ENCODE assay signal across 31 mouse cellular contexts in the genomic region with DNA sequence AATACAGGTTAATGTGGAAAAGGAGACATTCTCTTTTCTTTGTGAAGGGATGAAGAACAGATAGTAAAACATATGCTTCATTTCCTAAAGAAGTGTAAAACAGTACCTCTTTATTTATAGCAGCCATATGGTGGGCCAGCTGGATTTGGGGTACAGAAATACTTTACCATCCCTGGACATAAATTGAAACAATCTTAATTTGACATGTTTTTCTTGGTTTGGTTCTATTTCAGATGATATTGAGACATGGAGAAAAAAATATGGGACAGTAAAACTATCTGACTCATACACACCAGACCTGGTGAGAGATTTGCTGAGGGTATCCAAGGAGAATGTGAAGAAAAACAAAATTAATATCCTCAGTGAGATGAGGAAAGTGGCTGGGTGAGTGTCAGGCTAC. TPM values are rescaled to one million over a fixed set of nuclear protein-coding genes. Genes with fewer than 3 reads are reported as not detected.
DNase-seq lines count a peak whose midpoint lies in the region; ATAC-seq and TF ChIP-seq lines count a peak whose summit lies in the region.
"Had no signal": no experiment of that assay in that cellular context is flagged by ENCODE, and none has a peak within 500 bp of the region (broad histone marks: within the 10 kb centered on the region; RNA-seq: fewer than 3 reads in every experiment).

No protein-coding gene starts in this region.

- ATAC-seq in forebrain, postnatal 0 days, result peak; percentile 42
- ATAC-seq in forebrain, embryonic 15.5 days (replicated peaks), result no peak
- ATAC-seq in intestine, embryonic 16.5 days, result no peak
- ATAC-seq: forebrain, embryonic 13.5 days; midbrain, embryonic 13.5 days had no signal

- no peak overlapping the region for H3K4me3 ChIP-seq in forebrain, postnatal 0 days (ENCODE audit: low read depth, low read length)
- H3K4me3 ChIP-seq in forebrain, embryonic 15.5 days, result no peak overlapping the region
- H3K4me3 ChIP-seq in intestine, embryonic 16.5 days (ENCODE audit: low read length), result no peak overlapping the region
- H3K4me3 ChIP-seq in embryonic facial prominence, embryonic 10.5 days, result no peak overlapping the region
- H3K4me3 ChIP-seq: forebrain, embryonic 13.5 days; hindbrain, embryonic 15.5 days; layer of hippocampus, adult 2 months; liver, embryonic 13.5 days; midbrain, embryonic 13.5 days; neural tube, embryonic 13.5 days had no signal

- no peak overlapping the region for H3K4me2 ChIP-seq in forebrain, postnatal 0 days (ENCODE audit: low read depth)
- H3K4me2 ChIP-seq in forebrain, embryonic 15.5 days (replicated peaks), result no peak overlapping the region
- H3K4me2 ChIP-seq in intestine, embryonic 16.5 days (ENCODE audit: low read depth, low read length), result no peak overlapping the region
- H3K4me2 ChIP-seq: forebrain, embryonic 13.5 days; hindbrain, embryonic 15.5 days; liver, embryonic 13.5 days; midbrain, embryonic 13.5 days; neural tube, embryonic 13.5 days had no signal

- no peak for TF ChIP-seq CTCF in forebrain, postnatal 0 days (IDR thresholded peaks at IDR 0.05; ENCODE audit: low read depth)

- H3K9ac ChIP-seq in forebrain, postnatal 0 days, result no peak overlapping the region
- no peak overlapping the region for H3K9ac ChIP-seq in forebrain, embryonic 15.5 days (replicated peaks)
- H3K9ac ChIP-seq in intestine, embryonic 16.5 days (ENCODE audit: low read depth, low read length), result no peak overlapping the region
- H3K9ac ChIP-seq: forebrain, embryonic 13.5 days; hindbrain, embryonic 15.5 days; liver, embryonic 13.5 days; midbrain, embryonic 13.5 days; neural tube, embryonic 13.5 days had no signal

- no peaks in the 10 kb centered on the region for H3K4me1 ChIP-seq in forebrain, postnatal 0 days (ENCODE audit: insufficient read depth)
- no peaks in the 10 kb centered on the region for H3K4me1 ChIP-seq in forebrain, embryonic 15.5 days
- no peaks in the 10 kb centered on the region for H3K4me1 ChIP-seq in intestine, embryonic 16.5 days (ENCODE audit: control insufficient read depth, insufficient read depth, low read length)
- no peaks in the 10 kb centered on the region for H3K4me1 ChIP-seq in embryonic facial prominence, embryonic 10.5 days
- H3K4me1 ChIP-seq: forebrain, embryonic 13.5 days; hindbrain, embryonic 15.5 days; liver, embryonic 13.5 days; midbrain, embryonic 13.5 days; neural tube, embryonic 13.5 days had no signal

- H3K9me3 ChIP-seq in forebrain, postnatal 0 days (ENCODE audit: low read length), result 0 out of 2 replicates have a peak, but pooled peaks cover 5% of the 10 kb centered on the region
- H3K9me3 ChIP-seq in forebrain, embryonic 15.5 days, result no peaks in the 10 kb centered on the region
- no peaks in the 10 kb centered on the region for H3K9me3 ChIP-seq in intestine, embryonic 16.5 days (ENCODE audit: control insufficient read depth, low read length)
- H3K9me3 ChIP-seq in embryonic facial prominence, embryonic 10.5 days, result peaks cover 14% of the 10 kb centered on the region; the same call in 1 of the 2 replicates
- H3K9me3 ChIP-seq: forebrain, embryonic 13.5 days; hindbrain, embryonic 15.5 days; liver, embryonic 13.5 days; midbrain, embryonic 13.5 days had no signal

- intact Hi-C loops in left cerebral cortex, postnatal 36 days (cut with DNase I), result no loop called here

- H3K27me3 ChIP-seq in forebrain, postnatal 0 days (ENCODE audit: insufficient read depth, low read length), result no peaks in the 10 kb centered on the region
- no peaks in the 10 kb centered on the region for H3K27me3 ChIP-seq in forebrain, embryonic 15.5 days
- H3K27me3 ChIP-seq in intestine, embryonic 16.5 days (replicated peaks; ENCODE audit: control insufficient read depth, insufficient read depth, low read length), result no peaks in the 10 kb centered on the region
- no peaks in the 10 kb centered on the region for H3K27me3 ChIP-seq in embryonic facial prominence, embryonic 10.5 days (replicated peaks; ENCODE audit: low read depth, poor library complexity, severe bottlenecking)
- H3K27me3 ChIP-seq: forebrain, embryonic 13.5 days; hindbrain, embryonic 15.5 days; liver, embryonic 13.5 days; midbrain, embryonic 13.5 days; neural tube, embryonic 13.5 days had no signal

- peak; percentile 10 for DNase-seq in forebrain, postnatal 0 days
- peak; percentile 23 to 80 for DNase-seq in frontal cortex, postnatal 36 days (ENCODE audit: low spot score in 2 of 2)
- DNase-seq in left cerebral cortex, postnatal 36 days (ENCODE audit: low spot score in 2 of 2), result peak; percentile 42 to 45
- DNase-seq in right cerebral cortex, postnatal 36 days (ENCODE audit: low spot score in 2 of 2), result peak; percentile 17 to 63
- DNase-seq in embryonic facial prominence, embryonic 10.5 days (ENCODE audit: low spot score), result no peak
- DNase-seq in cerebellum, adult 18-20 months, result no peak
- DNase-seq: adrenal gland, postnatal 36 days; cerebellum, adult 2 months; cerebellum, postnatal 25 days; embryo, embryonic 11 days; heart, postnatal 4 days; kidney, adult 9 months; kidney, postnatal 14 days; liver, embryonic 13.5 days; lung, adult 2 months; lung, postnatal 14 days; retina, postnatal 1 day; thymus, postnatal 25 days had no signal

- H3K36me3 ChIP-seq in forebrain, postnatal 0 days (ENCODE audit: insufficient read depth), result no peaks in the 10 kb centered on the region
- peaks cover 36% of the 10 kb centered on the region for H3K36me3 ChIP-seq in forebrain, embryonic 15.5 days
- H3K36me3 ChIP-seq in intestine, embryonic 16.5 days (ENCODE audit: control insufficient read depth, insufficient read depth, low read length), result peaks cover 6% of the 10 kb centered on the region
- H3K36me3 ChIP-seq in embryonic facial prominence, embryonic 10.5 days (replicated peaks), result peaks cover 75% of the 10 kb centered on the region

- no peak overlapping the region for H3K27ac ChIP-seq in forebrain, postnatal 0 days (ENCODE audit: low read depth, low read length)
- no peak overlapping the region for H3K27ac ChIP-seq in forebrain, embryonic 15.5 days (replicated peaks)
- H3K27ac ChIP-seq in intestine, embryonic 16.5 days (ENCODE audit: low read length), result no peak overlapping the region
- H3K27ac ChIP-seq in embryonic facial prominence, embryonic 10.5 days (replicated peaks), result no peak overlapping the region
- H3K27ac ChIP-seq: forebrain, embryonic 13.5 days; hindbrain, embryonic 15.5 days; layer of hippocampus, adult 2 months; liver, embryonic 13.5 days; midbrain, embryonic 13.5 days; neural tube, embryonic 13.5 days had no signal

RNA-seq across cellular contexts. Expression of a gene that starts 31.5 kb away (rescaled TPM):
- 0.46 and 0.48 TPM in 2 replicates for total RNA-seq in forebrain, postnatal 0 days (2014; rRNA removed)
- 0.13 TPM in 1 of 2 replicates, not detected in the other for polyA plus RNA-seq in forebrain, postnatal 0 days (2015; fragmentation: Nextera tagmentation; extraction: Ambion mirVana)
- 0.61 and 0.65 TPM in 2 replicates for polyA plus RNA-seq in forebrain, embryonic 15.5 days (2015; fragmentation: Nextera tagmentation; extraction: Ambion mirVana)
- total RNA-seq in left cerebral cortex, postnatal 36 days (2021), result under 1 TPM; 0.25 to 0.43 TPM
- polyA plus RNA-seq in intestine, embryonic 16.5 days (2015; fragmentation: Nextera tagmentation; extraction: Ambion mirVana), result 0.57 and 0.71 TPM in 2 replicates
- 1.8 and 1.9 TPM in 2 replicates for polyA plus RNA-seq in embryonic facial prominence, embryonic 10.5 days (2016; fragmentation: Nextera tagmentation; extraction: Ambion mirVana)
- total RNA-seq: gastrocnemius, adult 18-20 months had no signal

RNA-seq across cellular contexts. Expression of a gene that starts 42.0 kb away (rescaled TPM):
- not detected in 2 replicates for total RNA-seq in forebrain, postnatal 0 days (2014; rRNA removed)
- polyA plus RNA-seq in forebrain, postnatal 0 days (2015; fragmentation: Nextera tagmentation; extraction: Ambion mirVana), result not detected in 2 replicates
- polyA plus RNA-seq in forebrain, embryonic 15.5 days (2015; fragmentation: Nextera tagmentation; extraction: Ambion mirVana), result 0.09 TPM in 1 of 2 replicates, not detected in the other
- total RNA-seq in left cerebral cortex, postnatal 36 days (2021), result under 1 TPM; 0.35 to 0.66 TPM
- polyA plus RNA-seq in intestine, embryonic 16.5 days (2015; fragmentation: Nextera tagmentation; extraction: Ambion mirVana), result not detected in 2 replicates
- polyA plus RNA-seq in embryonic facial prominence, embryonic 10.5 days (2016; fragmentation: Nextera tagmentation; extraction: Ambion mirVana), result not detected in 2 replicates
- total RNA-seq: adrenal gland, postnatal 36 days; gastrocnemius, adult 18-20 months; megakaryocyte, adult 5-6 weeks had no signal
- polyA plus RNA-seq: embryonic facial prominence, embryonic 14.5 days; heart, embryonic 16.5 days; intestine, embryonic 14.5 days; liver, embryonic 13.5 days; lung, adult 2 months; spleen, adult 2 months had no signal

Comparison
In these comparisons a context has a peak if more than half of its experiments do, and no peak if none do; other contexts are left out.
1. DNase-seq: peak in forebrain, postnatal 0 days (single experiment), frontal cortex, postnatal 36 days (2 of 2), left cerebral cortex, postnatal 36 days (2 of 2) and right cerebral cortex, postnatal 36 days (2 of 2); none in embryonic facial prominence, embryonic 10.5 days (single experiment) and cerebellum, adult 18-20 months (0 of 2).